Mouse (Mus musculus): ENCODE data around the gene Lrp5. TPM values are rescaled to one million over a fixed set of nuclear protein-coding genes. Genes with fewer than 3 reads are reported as not detected.

Gene Lrp5
- polyA plus RNA-seq, 1 experiment = 33.8 TPM

DNA sequence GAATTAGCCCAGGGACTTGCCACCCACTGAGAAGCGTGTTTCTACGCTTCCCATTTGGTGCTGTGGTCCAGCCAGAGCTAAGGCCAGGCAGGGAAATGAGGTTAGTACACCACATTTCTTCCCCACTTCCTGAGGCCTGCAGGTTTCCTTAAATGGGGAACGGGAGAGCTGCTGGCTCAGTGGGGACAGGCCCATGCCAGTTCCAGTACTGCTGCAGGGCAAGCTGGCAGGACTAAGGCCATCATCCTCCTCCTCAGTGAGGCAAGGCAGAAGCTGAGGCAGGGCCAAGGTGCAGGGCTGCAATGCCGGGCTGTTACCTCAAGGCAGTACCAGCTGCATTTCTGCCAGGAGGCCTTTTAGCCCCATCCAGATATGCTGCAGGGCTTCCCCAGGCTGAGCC is 32.9 kb downstream of the Lrp5 start:
- H3K4me3 ChIP-seq (ENCODE audit: insufficient read depth, poor library complexity, severe bottlenecking) = no peak overlapping the region
- no peaks in the 10 kb centered on the region for H3K79me3 ChIP-seq (ENCODE audit: low read depth)
- H3K27me3 ChIP-seq (ENCODE audit: control insufficient read depth, insufficient read depth, insufficient read length) = no peaks in the 10 kb centered on the region
- peaks cover 5% of the 10 kb centered on the region for H3K36me3 ChIP-seq (ENCODE audit: control insufficient read depth, insufficient read depth)
- TF ChIP-seq MYOG (IDR thresholded peaks at IDR 0.05; ENCODE audit: control insufficient read depth, extremely low read depth, insufficient read length) (no peak), CTCF (IDR thresholded peaks at IDR 0.05; ENCODE audit: control insufficient read depth, insufficient read depth, insufficient read length) (no peak), CEBPB (IDR thresholded peaks at IDR 0.05; ENCODE audit: low read depth) (no peak), FOSL1 (IDR thresholded peaks at IDR 0.05; ENCODE audit: insufficient read depth, low read length, poor library complexity, severe bottlenecking) (no peak), USF1 (IDR thresholded peaks at IDR 0.05; ENCODE audit: low read depth) (no peak), MAX (IDR thresholded peaks at IDR 0.05) (no peak), MYOD1 (IDR thresholded peaks at IDR 0.05; ENCODE audit: control insufficient read depth, insufficient read length, low read depth) (no peak)
- no peaks in the 10 kb centered on the region for H3K79me2 ChIP-seq (ENCODE audit: control insufficient read depth, insufficient read depth)
- no peak overlapping the region for H3ac ChIP-seq (ENCODE audit: control insufficient read depth, insufficient read length, low read depth)

DNA sequence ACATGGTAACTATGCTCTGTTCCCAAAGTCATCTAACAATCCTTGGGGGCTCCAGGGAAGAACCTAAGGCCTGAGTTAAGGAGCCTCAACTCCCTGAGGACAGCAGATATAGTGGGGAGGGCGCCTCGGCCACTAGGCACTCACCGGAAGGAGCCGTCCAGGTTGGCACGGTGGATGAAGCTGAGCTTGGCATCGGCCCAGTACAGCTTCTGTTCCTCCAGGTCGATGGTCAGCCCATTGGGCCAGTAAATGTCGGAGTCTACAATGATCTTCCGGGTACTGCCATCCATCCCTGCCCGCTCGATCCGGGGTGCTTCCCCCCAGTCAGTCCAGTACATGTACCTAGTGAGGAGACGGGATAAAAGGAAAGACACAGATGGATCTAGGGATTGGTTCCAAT is 34.4 kb downstream of the Lrp5 start:
- H3ac ChIP-seq (ENCODE audit: control insufficient read depth, insufficient read length, low read depth) = no peak overlapping the region
- no peaks in the 10 kb centered on the region for H3K79me2 ChIP-seq (ENCODE audit: control insufficient read depth, insufficient read depth)
- no peak for TF ChIP-seq USF1 (IDR thresholded peaks at IDR 0.05; ENCODE audit: low read depth)
- no peak for TF ChIP-seq MYOG (IDR thresholded peaks at IDR 0.05; ENCODE audit: control insufficient read depth, extremely low read depth, insufficient read length)
- TF ChIP-seq CTCF (IDR thresholded peaks at IDR 0.05; ENCODE audit: control insufficient read depth, insufficient read depth, insufficient read length) = no peak
- no peak for TF ChIP-seq MYOD1 (IDR thresholded peaks at IDR 0.05; ENCODE audit: control insufficient read depth, insufficient read length, low read depth)
- TF ChIP-seq FOSL1 (IDR thresholded peaks at IDR 0.05; ENCODE audit: insufficient read depth, low read length, poor library complexity, severe bottlenecking) = no peak
- no peak for TF ChIP-seq MAX (IDR thresholded peaks at IDR 0.05)
- no peak for TF ChIP-seq CEBPB (IDR thresholded peaks at IDR 0.05; ENCODE audit: low read depth)
- no peaks in the 10 kb centered on the region for H3K27me3 ChIP-seq (ENCODE audit: control insufficient read depth, insufficient read depth, insufficient read length)
- no peaks in the 10 kb centered on the region for H3K36me3 ChIP-seq (ENCODE audit: control insufficient read depth, insufficient read depth)
- no peak overlapping the region for H3K4me3 ChIP-seq (ENCODE audit: insufficient read depth, poor library complexity, severe bottlenecking)
- H3K79me3 ChIP-seq (ENCODE audit: low read depth) = no peaks in the 10 kb centered on the region

- peaks cover under 1% of the 10 kb centered on the region for H3K36me3 ChIP-seq (ENCODE audit: control insufficient read depth, insufficient read depth)
- H3K79me3 ChIP-seq (ENCODE audit: low read depth) = no peaks in the 10 kb centered on the region
- H3K79me2 ChIP-seq (ENCODE audit: control insufficient read depth, insufficient read depth) = no peaks in the 10 kb centered on the region
- TF ChIP-seq MAX (IDR thresholded peaks at IDR 0.05) (no peak), MYOG (IDR thresholded peaks at IDR 0.05; ENCODE audit: control insufficient read depth, extremely low read depth, insufficient read length) (no peak), CEBPB (IDR thresholded peaks at IDR 0.05; ENCODE audit: low read depth) (no peak)
- H3K27me3 ChIP-seq (ENCODE audit: control insufficient read depth, insufficient read depth, insufficient read length) = no peaks in the 10 kb centered on the region
- H3ac ChIP-seq (ENCODE audit: control insufficient read depth, insufficient read length, low read depth) = no peak overlapping the region
- no peak overlapping the region for H3K4me3 ChIP-seq (ENCODE audit: insufficient read depth, poor library complexity, severe bottlenecking)
These were observed 35.1 kb downstream of the Lrp5 start for GRCm38 (mm10) chr19:3651220-3651619.

DNA sequence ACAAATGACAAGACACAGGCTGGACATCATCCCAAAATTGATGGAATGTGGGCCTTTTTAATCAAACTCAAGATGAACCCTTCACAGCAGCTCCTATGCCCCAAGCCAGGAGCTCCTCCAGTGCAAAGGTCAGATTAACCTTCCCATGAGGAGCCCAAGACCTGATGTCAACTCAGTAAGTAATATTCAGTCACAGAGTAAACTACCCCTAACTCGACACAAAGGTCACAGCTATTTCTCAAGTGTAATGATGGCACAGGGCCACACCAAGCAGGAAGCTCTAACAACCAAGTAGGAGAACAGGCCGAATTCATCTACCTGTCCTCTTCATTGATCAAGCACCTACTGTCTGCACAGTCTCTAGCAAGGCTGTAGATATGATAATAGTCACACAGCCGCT is 35.9 kb downstream of the Lrp5 start:
- Histone ChIP-seq H3K79me3 (ENCODE audit: low read depth) (no peaks in the 10 kb centered on the region), H3K36me3 (ENCODE audit: control insufficient read depth, insufficient read depth) (peaks cover 8% of the 10 kb centered on the region), H3K4me3 (ENCODE audit: insufficient read depth, poor library complexity, severe bottlenecking) (no peak overlapping the region), H3ac (ENCODE audit: control insufficient read depth, insufficient read length, low read depth) (no peak overlapping the region), H3K27me3 (ENCODE audit: control insufficient read depth, insufficient read depth, insufficient read length) (no peaks in the 10 kb centered on the region), H3K79me2 (ENCODE audit: control insufficient read depth, insufficient read depth) (no peaks in the 10 kb centered on the region)
- TF ChIP-seq FOSL1 (IDR thresholded peaks at IDR 0.05; ENCODE audit: insufficient read depth, low read length, poor library complexity, severe bottlenecking) (no peak), USF1 (IDR thresholded peaks at IDR 0.05; ENCODE audit: low read depth) (no peak), CEBPB (IDR thresholded peaks at IDR 0.05; ENCODE audit: low read depth) (no peak), MYOD1 (IDR thresholded peaks at IDR 0.05; ENCODE audit: control insufficient read depth, insufficient read length, low read depth) (no peak)

DNA sequence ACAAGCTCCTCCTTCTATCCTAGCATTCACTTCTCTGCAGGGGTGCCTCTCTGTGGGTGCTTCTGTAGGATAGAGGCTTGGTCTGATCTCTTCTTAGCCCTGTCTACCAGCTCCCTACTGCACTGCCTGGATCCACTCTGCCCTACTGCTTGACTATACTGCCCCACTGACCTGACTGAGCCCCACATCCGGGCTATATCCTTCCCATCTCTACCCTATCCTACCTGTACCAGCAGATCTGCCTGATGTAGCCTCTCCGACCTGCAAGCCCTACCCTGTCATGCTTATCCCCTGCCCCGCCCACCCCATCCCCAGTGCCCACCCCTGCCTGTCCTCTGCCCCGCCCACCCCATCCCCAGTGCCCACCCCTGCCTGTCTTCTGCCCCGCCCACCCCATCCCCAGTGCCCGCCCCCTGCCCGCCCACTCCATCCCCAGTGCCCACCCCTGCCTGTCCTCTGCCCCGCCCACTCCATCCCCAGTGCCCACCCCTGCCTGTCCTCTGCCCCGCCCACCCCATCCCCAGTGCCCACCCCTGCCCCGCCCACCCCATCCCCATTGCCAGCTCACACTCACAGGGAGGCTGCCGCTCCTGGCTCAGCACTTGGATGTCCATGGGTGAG is 37.4 kb downstream of the Lrp5 start:
- TF ChIP-seq CEBPB (IDR thresholded peaks at IDR 0.05; ENCODE audit: low read depth) (no peak), MAX (IDR thresholded peaks at IDR 0.05) (no peak), CTCF (IDR thresholded peaks at IDR 0.05; ENCODE audit: control insufficient read depth, insufficient read depth, insufficient read length) (no peak), FOSL1 (IDR thresholded peaks at IDR 0.05; ENCODE audit: insufficient read depth, low read length, poor library complexity, severe bottlenecking) (no peak), MYOG (IDR thresholded peaks at IDR 0.05; ENCODE audit: control insufficient read depth, extremely low read depth, insufficient read length) (no peak), MYOD1 (IDR thresholded peaks at IDR 0.05; ENCODE audit: control insufficient read depth, insufficient read length, low read depth) (no peak), USF1 (IDR thresholded peaks at IDR 0.05; ENCODE audit: low read depth) (no peak)
- Histone ChIP-seq H3K36me3 (ENCODE audit: control insufficient read depth, insufficient read depth) (peaks cover 9% of the 10 kb centered on the region), H3ac (ENCODE audit: control insufficient read depth, insufficient read length, low read depth) (no peak overlapping the region), H3K27me3 (ENCODE audit: control insufficient read depth, insufficient read depth, insufficient read length) (no peaks in the 10 kb centered on the region), H3K79me2 (ENCODE audit: control insufficient read depth, insufficient read depth) (no peaks in the 10 kb centered on the region), H3K79me3 (ENCODE audit: low read depth) (no peaks in the 10 kb centered on the region), H3K4me3 (ENCODE audit: insufficient read depth, poor library complexity, severe bottlenecking) (no peak overlapping the region)

DNA sequence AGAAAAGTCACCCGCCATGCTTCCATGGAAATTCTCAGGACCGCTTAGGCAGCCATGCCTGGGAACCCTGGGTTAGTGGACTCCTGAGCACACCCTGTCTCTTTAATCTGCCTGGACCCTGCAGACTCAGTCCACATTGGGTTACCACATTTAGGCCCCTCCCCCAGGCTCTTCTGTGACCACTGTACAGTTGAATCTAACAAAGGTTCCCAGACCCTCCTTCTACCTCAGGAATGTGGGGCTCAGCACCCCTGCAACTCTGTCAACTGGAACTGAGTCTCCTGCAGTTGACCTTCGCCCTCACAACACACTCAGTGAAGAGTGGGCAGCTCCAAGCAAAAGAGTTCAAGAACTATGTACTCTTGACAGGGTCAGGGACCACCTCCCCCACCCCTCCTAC is 38.4 kb downstream of the Lrp5 start:
- peaks cover 16% of the 10 kb centered on the region for H3K36me3 ChIP-seq (ENCODE audit: control insufficient read depth, insufficient read depth)
- no peak overlapping the region for H3ac ChIP-seq (ENCODE audit: control insufficient read depth, insufficient read length, low read depth)
- TF ChIP-seq MYOD1 (IDR thresholded peaks at IDR 0.05; ENCODE audit: control insufficient read depth, insufficient read length, low read depth) (no peak), USF1 (IDR thresholded peaks at IDR 0.05; ENCODE audit: low read depth) (no peak), MAX (IDR thresholded peaks at IDR 0.05) (no peak), CTCF (IDR thresholded peaks at IDR 0.05; ENCODE audit: control insufficient read depth, insufficient read depth, insufficient read length) (no peak), MYOG (IDR thresholded peaks at IDR 0.05; ENCODE audit: control insufficient read depth, extremely low read depth, insufficient read length) (no peak), CEBPB (IDR thresholded peaks at IDR 0.05; ENCODE audit: low read depth) (no peak), FOSL1 (IDR thresholded peaks at IDR 0.05; ENCODE audit: insufficient read depth, low read length, poor library complexity, severe bottlenecking) (no peak)
- no peaks in the 10 kb centered on the region for H3K79me3 ChIP-seq (ENCODE audit: low read depth)
- no peaks in the 10 kb centered on the region for H3K79me2 ChIP-seq (ENCODE audit: control insufficient read depth, insufficient read depth)
- no peaks in the 10 kb centered on the region for H3K27me3 ChIP-seq (ENCODE audit: control insufficient read depth, insufficient read depth, insufficient read length)
- H3K4me3 ChIP-seq (ENCODE audit: insufficient read depth, poor library complexity, severe bottlenecking) = no peak overlapping the region
